Mouse (Mus musculus) brown adipose tissue, adult 24 weeks (tissue): ENCODE results near the gene Olfr1030. TPM values are rescaled to one million over a fixed set of nuclear protein-coding genes. Genes with fewer than 3 reads are reported as not detected.
A peak's percentile ranks its signal among the peaks of the same experiment; 100 is the strongest.
"Not testable (repeated sequence)": the region's sequence is repeated elsewhere in the genome, so short reads cannot be mapped to it uniquely, and the experiment has no call there.

Experiments
- H3K27ac ChIP-seq: fragments of 200-500 bp; replicated peaks from 2 replicates; pipeline ENCODE4 v1.5.1; 2012; ENCODE audit warnings: low read depth, mild to moderate bottlenecking, low read length
- H3K4me1 ChIP-seq: fragments of 200-500 bp; 2 replicates; pipeline ENCODE4 v1.6.1; 2012; ENCODE audit warnings: low read length, mixed read lengths; ENCODE audit not compliant: control insufficient read depth, insufficient read depth, insufficient read length
- H3K4me3 ChIP-seq: fragments of 200-500 bp; 2 replicates; pipeline ENCODE4 v1.5.1; 2012; ENCODE audit warnings: low read depth, mild to moderate bottlenecking, low read length, moderate library complexity; ENCODE audit not compliant: insufficient read depth
- polyA plus RNA-seq: library from polyadenylated mRNA; stranded (reverse); fragments of >200 nt; gene quantifications from 2 replicates; pipeline ENCODE4 v1.2.4, GENCODE M21; 2012; ENCODE audit not compliant: missing spikeins, insufficient read depth, insufficient read length

Gene Olfr1030
- polyA plus RNA-seq: not detected in 2 replicates

GRCm38 (mm10) chr2:85978976-85979375 is at the start of gene Olfr1030:
Gene Olfr1030 (plus strand): TSS chr2:85979276.
- H3K4me1 ChIP-seq: no peaks in the 10 kb centered on the region

DNA sequence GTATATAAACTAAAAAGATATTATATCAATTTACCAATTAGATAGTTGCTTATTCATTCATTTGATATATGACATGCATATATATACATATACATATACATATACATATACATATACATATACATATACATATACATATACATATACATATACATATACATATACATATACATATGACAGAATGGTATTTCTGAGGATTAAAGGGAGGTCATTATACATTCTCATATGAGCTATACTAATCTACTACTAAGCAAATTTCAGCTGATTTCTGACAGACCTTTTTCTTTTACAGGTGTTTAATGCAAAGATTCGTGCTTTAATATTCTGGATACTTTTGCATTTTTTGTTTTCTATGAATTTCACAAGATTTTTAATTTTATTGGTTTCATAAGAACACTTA is 28.9 kb upstream of the Olfr1030 start, which contains the start of gene Olfr1028:
Gene Olfr1028, plus strand, starts transcription at position 301 of the 400 bp plus-strand sequence.
- Histone ChIP-seq H3K4me3 (no peak within 1 kb of the TSS), H3K4me1 (no peaks in the 10 kb centered on the region), H3K27ac (no peak within 1 kb of the TSS)

More at GRCm38 (mm10) chr2:85978976-85979375, at the start of gene Olfr1030:
- Histone ChIP-seq H3K4me3 (no peak within 1 kb of the TSS), H3K27ac (no peak within 1 kb of the TSS)

GRCm38 (mm10) chr2:85973595-85973994 is 5.5 kb upstream of the Olfr1030 start, which contains the start of gene Olfr1029:
Gene Olfr1029 (plus strand): TSS chr2:85973895.
- no peaks in the 10 kb centered on the region for H3K4me1 ChIP-seq
- H3K4me3 ChIP-seq: no peak within 1 kb of the TSS
- no peak within 1 kb of the TSS for H3K27ac ChIP-seq

DNA sequence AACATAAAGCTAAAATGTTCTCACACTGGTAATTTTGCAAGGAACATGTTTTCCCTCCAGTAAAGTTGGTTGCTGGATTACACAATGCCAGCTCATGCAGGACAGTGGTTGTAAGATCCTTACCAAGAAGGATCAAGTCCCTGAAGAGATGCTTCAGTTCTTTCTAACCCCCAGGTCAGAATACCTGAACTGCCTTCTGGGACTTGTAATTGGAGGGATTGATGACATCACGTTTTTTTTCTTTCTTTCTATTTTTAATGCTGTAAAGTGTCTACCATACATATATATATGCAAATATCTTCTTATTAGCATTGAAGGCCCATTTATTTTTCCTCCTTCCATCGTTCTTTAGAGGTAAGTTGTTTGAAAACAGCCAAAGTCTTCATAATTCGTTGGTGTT is 10.9 kb downstream of the Olfr1030 start, which contains the start of gene Olfr1031:
Gene Olfr1031, plus strand, starts transcription at position 301 of the 400 bp plus-strand sequence.
- H3K27ac ChIP-seq: no peak within 1 kb of the TSS
- no peaks in the 10 kb centered on the region for H3K4me1 ChIP-seq
- H3K4me3 ChIP-seq: no peak within 1 kb of the TSS

DNA sequence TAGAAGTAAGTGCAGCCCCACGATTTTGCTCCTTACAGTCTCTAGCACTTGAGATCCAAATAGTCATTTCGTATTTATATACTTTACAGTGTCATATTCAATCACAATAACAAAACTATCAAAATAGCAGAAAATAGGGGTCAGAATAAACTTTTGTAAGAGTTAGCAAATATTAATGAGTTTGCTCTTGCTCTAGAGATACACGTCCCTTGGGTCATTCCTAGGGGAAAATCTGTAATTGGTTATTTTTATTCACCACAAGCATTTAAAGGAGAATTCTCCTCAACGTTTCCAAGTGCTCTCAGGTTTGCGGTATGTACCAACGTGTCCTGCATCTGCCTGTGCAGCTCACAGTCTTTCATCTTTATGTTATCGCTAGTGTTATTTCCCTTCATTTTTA is 26.2 kb downstream of the Olfr1030 start, which contains the start of gene Olfr1032:
Gene Olfr1032, plus strand, starts transcription at position 301 of the 400 bp plus-strand sequence.
- no peak within 1 kb of the TSS for H3K27ac ChIP-seq
- no peaks in the 10 kb centered on the region for H3K4me1 ChIP-seq
- H3K4me3 ChIP-seq: no peak within 1 kb of the TSS

- peak within 1 kb of the TSS; percentile 37; the same call in 1 of the 2 replicates for H3K27ac ChIP-seq
These were observed 41.3 kb downstream of the Olfr1030 start, which contains the start of gene Olfr1033 for GRCm38 (mm10) chr2:86020406-86020805. Gene Olfr1033 (plus strand): TSS chr2:86020633.

DNA sequence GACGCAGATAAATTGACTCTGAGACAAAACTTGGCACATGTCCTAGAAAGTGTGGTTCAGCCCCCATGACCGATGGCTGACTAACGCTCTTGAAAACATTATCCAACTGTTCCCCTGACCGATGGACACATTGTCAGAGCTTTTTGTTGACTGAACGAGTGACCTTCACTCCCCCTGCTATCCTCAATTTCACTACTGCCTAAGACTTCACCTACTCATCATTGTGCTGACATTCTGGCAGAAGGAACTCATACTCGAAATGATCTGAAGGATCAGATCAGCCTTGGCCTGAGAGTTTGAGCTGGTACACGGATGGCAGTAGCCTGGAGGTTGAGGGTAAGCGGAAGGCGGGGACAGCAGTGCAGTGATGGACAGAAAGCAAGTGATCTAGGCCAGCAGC is 42.4 kb downstream of the Olfr1030 start:
- not testable (repeated sequence) for H3K4me3 ChIP-seq, H3K27ac ChIP-seq

More at GRCm38 (mm10) chr2:86020406-86020805, 41.3 kb downstream of the Olfr1030 start, which contains the start of gene Olfr1033:
- H3K4me1 ChIP-seq: not testable (repeated sequence)
- peak within 1 kb of the TSS; percentile 51 for H3K4me3 ChIP-seq

More for the DNA sequence above, 42.4 kb downstream of the Olfr1030 start:
- not testable (repeated sequence) for H3K4me1 ChIP-seq

Other genes starting within 250 kb of the Olfr1030 start
- gene Olfr1012, start 216.5 kb upstream of the Olfr1030 start, polyA plus RNA-seq: not detected in 2 replicates
- gene Olfr1013, start 212.2 kb upstream of the Olfr1030 start, polyA plus RNA-seq: not detected in 2 replicates
- gene Olfr1014, start 206.6 kb upstream of the Olfr1030 start, polyA plus RNA-seq: not detected in 2 replicates
- gene Olfr1015, start 197.3 kb upstream of the Olfr1030 start, polyA plus RNA-seq: not detected in 2 replicates
- not detected in 2 replicates for gene Olfr1016, start 176.7 kb upstream of the Olfr1030 start, polyA plus RNA-seq
- gene Olfr1018, start 160.8 kb upstream of the Olfr1030 start, polyA plus RNA-seq: not detected in 2 replicates
- gene Olfr1019, start 133.8 kb upstream of the Olfr1030 start, polyA plus RNA-seq: not detected in 2 replicates
- gene Olfr1020, start 132.2 kb upstream of the Olfr1030 start, polyA plus RNA-seq: not detected in 2 replicates
- not detected in 2 replicates for gene Olfr1022, start 110.7 kb upstream of the Olfr1030 start, polyA plus RNA-seq
- not detected in 2 replicates for gene Olfr1023, start 93.6 kb upstream of the Olfr1030 start, polyA plus RNA-seq
- not detected in 2 replicates for gene Olfr1024, start 74.2 kb upstream of the Olfr1030 start, polyA plus RNA-seq
- not detected in 2 replicates for gene Olfr1025-ps1, start 64.1 kb upstream of the Olfr1030 start, polyA plus RNA-seq
- not detected in 2 replicates for gene Olfr1026, start 57.7 kb upstream of the Olfr1030 start, polyA plus RNA-seq
- gene Olfr1028, start 28.8 kb upstream of the Olfr1030 start, polyA plus RNA-seq: not detected in 2 replicates
- gene Olfr1029, start 5.4 kb upstream of the Olfr1030 start, polyA plus RNA-seq: not detected in 2 replicates
- not detected in 2 replicates for gene Olfr1031, start 11.0 kb downstream of the Olfr1030 start, polyA plus RNA-seq
- not detected in 2 replicates for gene Olfr1032, start 26.3 kb downstream of the Olfr1030 start, polyA plus RNA-seq
- gene Olfr1033, start 41.4 kb downstream of the Olfr1030 start, polyA plus RNA-seq: 2.5 TPM in 1 of 2 replicates, not detected in the other
- not detected in 2 replicates for gene Olfr1034, start 66.6 kb downstream of the Olfr1030 start, polyA plus RNA-seq
- not detected in 2 replicates for gene Olfr1036, start 94.7 kb downstream of the Olfr1030 start, polyA plus RNA-seq
- gene Olfr1037, start 108.1 kb downstream of the Olfr1030 start, polyA plus RNA-seq: not detected in 2 replicates
- not detected in 2 replicates for gene Olfr1039, start 156.7 kb downstream of the Olfr1030 start, polyA plus RNA-seq
- gene Olfr1040, start 167.5 kb downstream of the Olfr1030 start, polyA plus RNA-seq: not detected in 2 replicates
- gene Olfr1042, start 182.6 kb downstream of the Olfr1030 start, polyA plus RNA-seq: not detected in 2 replicates
- gene Olfr1043, start 188.2 kb downstream of the Olfr1030 start, polyA plus RNA-seq: not detected in 2 replicates
- gene Olfr1044, start 198.5 kb downstream of the Olfr1030 start, polyA plus RNA-seq: not detected in 2 replicates
- gene Olfr52, start 206.4 kb downstream of the Olfr1030 start, polyA plus RNA-seq: not detected in 2 replicates
- not detected in 2 replicates for gene Olfr1045, start 223.7 kb downstream of the Olfr1030 start, polyA plus RNA-seq
- gene Olfr1046, start 240.0 kb downstream of the Olfr1030 start, polyA plus RNA-seq: not detected in 2 replicates